Comparison of ENCODE assay signal across 41 mouse cellular contexts in the genomic region with DNA sequence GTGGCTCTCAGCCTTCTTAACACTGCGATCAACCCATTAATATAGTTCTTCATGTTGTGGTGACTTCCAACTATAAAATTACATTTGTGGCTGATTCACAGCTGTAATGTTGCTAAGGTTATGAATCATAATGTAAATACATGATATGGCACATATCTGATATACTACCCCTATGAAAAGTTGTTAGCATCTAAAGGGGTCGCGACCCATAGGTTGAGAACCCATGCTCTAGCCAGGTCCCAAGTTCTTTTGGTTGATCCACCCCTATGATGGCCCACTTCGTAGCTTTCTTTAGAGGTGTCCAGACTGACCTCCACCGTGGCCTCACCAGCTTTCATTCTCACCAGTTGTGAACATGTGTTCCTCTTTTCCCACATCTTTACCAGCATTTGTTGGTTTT. TPM values are rescaled to one million over a fixed set of nuclear protein-coding genes. Genes with fewer than 3 reads are reported as not detected.
"Had no signal": no experiment of that assay in that cellular context is flagged by ENCODE, and none has a peak within 500 bp of the region (broad histone marks: within the 10 kb centered on the region; RNA-seq: fewer than 3 reads in every experiment).

No protein-coding gene starts in this region.

- H3K27me3 ChIP-seq: limb, embryonic 12.5 days; limb, embryonic 15.5 days; liver, embryonic 13.5 days; liver, embryonic 15.5 days; lung, embryonic 15.5 days; midbrain, embryonic 12.5 days; midbrain, embryonic 13.5 days; midbrain, embryonic 15.5 days; neural tube, embryonic 12.5 days had no signal

- H3K27ac ChIP-seq: limb, embryonic 10.5 days; limb, embryonic 12.5 days; limb, embryonic 13.5 days; limb, embryonic 15.5 days; liver, embryonic 12.5 days; liver, embryonic 13.5 days; liver, embryonic 14.5 days; liver, embryonic 15.5 days; lung, embryonic 15.5 days; macrophage; midbrain, embryonic 10.5 days; midbrain, embryonic 12.5 days; midbrain, embryonic 13.5 days; midbrain, embryonic 15.5 days; neural tube, embryonic 12.5 days had no signal

- H3K4me3 ChIP-seq: limb, embryonic 10.5 days; limb, embryonic 12.5 days; limb, embryonic 13.5 days; limb, embryonic 15.5 days; liver, embryonic 12.5 days; liver, embryonic 13.5 days; liver, embryonic 15.5 days; lung, embryonic 15.5 days; megakaryocyte, embryonic 14.5 days; midbrain, embryonic 10.5 days; midbrain, embryonic 12.5 days; midbrain, embryonic 13.5 days; midbrain, embryonic 15.5 days; myocyte; neural tube, embryonic 12.5 days had no signal

- H3K4me1 ChIP-seq: limb, embryonic 10.5 days; limb, embryonic 12.5 days; limb, embryonic 15.5 days; liver, embryonic 12.5 days; liver, embryonic 13.5 days; liver, embryonic 15.5 days; lung, embryonic 15.5 days; megakaryocyte, embryonic 14.5 days; midbrain, embryonic 10.5 days; midbrain, embryonic 12.5 days; midbrain, embryonic 13.5 days; midbrain, embryonic 15.5 days; neural tube, embryonic 12.5 days had no signal

- H3K4me2 ChIP-seq: limb, embryonic 12.5 days; limb, embryonic 13.5 days; limb, embryonic 15.5 days; liver, embryonic 11.5 days; liver, embryonic 12.5 days; liver, embryonic 13.5 days; liver, embryonic 15.5 days; lung, embryonic 14.5 days; lung, embryonic 15.5 days; midbrain, embryonic 11.5 days; midbrain, embryonic 12.5 days; midbrain, embryonic 13.5 days; midbrain, embryonic 15.5 days; neural tube, embryonic 12.5 days had no signal

- DNase-seq: left cerebral cortex, postnatal 4 days; liver; liver, embryonic 13.5 days; liver, postnatal 0 days; lung, adult 18-20 months; lung, adult 2 months; lung, embryonic 14.5 days; lung, postnatal 10 days; lung, postnatal 14 days; lung, postnatal 36 days; lung, postnatal 4 days; midbrain, embryonic 14.5 days had no signal

- H3K36me3 ChIP-seq: limb, embryonic 10.5 days; limb, embryonic 12.5 days; limb, embryonic 13.5 days; limb, embryonic 15.5 days; liver, embryonic 12.5 days; liver, embryonic 13.5 days; liver, embryonic 15.5 days; lung, embryonic 15.5 days; midbrain, embryonic 10.5 days; midbrain, embryonic 12.5 days; midbrain, embryonic 13.5 days; midbrain, embryonic 15.5 days; neural tube, embryonic 12.5 days had no signal

- H3K9me3 ChIP-seq: limb, embryonic 10.5 days; limb, embryonic 12.5 days; limb, embryonic 13.5 days; limb, embryonic 15.5 days; liver, embryonic 12.5 days; liver, embryonic 13.5 days; liver, embryonic 15.5 days; lung, embryonic 15.5 days; megakaryocyte, embryonic 14.5 days; midbrain, embryonic 10.5 days; midbrain, embryonic 12.5 days; midbrain, embryonic 13.5 days; midbrain, embryonic 15.5 days; neural tube, embryonic 12.5 days had no signal

- H3K9ac ChIP-seq: limb, embryonic 12.5 days; limb, embryonic 13.5 days; limb, embryonic 15.5 days; liver, embryonic 12.5 days; liver, embryonic 13.5 days; liver, embryonic 14.5 days; liver, embryonic 15.5 days; liver, postnatal 0 days; lung, embryonic 14.5 days; lung, embryonic 15.5 days; midbrain, embryonic 12.5 days; midbrain, embryonic 13.5 days; midbrain, embryonic 15.5 days; neural tube, embryonic 12.5 days had no signal

RNA-seq across cellular contexts. Expression of a gene that starts 18.0 kb away (rescaled TPM):
- total RNA-seq: left cerebral cortex, postnatal 10 days; left cerebral cortex, postnatal 14 days; left cerebral cortex, postnatal 25 days; left cerebral cortex, postnatal 36 days; left cerebral cortex, postnatal 4 days; liver, adult 2 months; megakaryocyte progenitor cell, adult 5-6 weeks; megakaryocyte, adult 5-6 weeks; megakaryocyte-erythroid progenitor cell, adult 5-6 weeks; monocyte, adult 5-6 weeks had no signal
- polyA plus RNA-seq: limb, embryonic 10.5 days; limb, embryonic 11.5 days; liver, adult 2 months; liver, embryonic 11.5 days; liver, embryonic 12.5 days; liver, embryonic 14.5 days; liver, embryonic 16.5 days; liver, postnatal 0 days; lung, adult 2 months; lung, embryonic 14.5 days; macrophage; myocyte had no signal
